In genomic region chr1:175607838-175608585, GRCm38 (mm10) we compare ENCODE assay signal across 25 mouse cellular contexts. TPM values are rescaled to one million over a fixed set of nuclear protein-coding genes. Genes with fewer than 3 reads are reported as not detected.
DNase-seq lines count a peak whose midpoint lies in the region; ATAC-seq and TF ChIP-seq lines count a peak whose summit lies in the region.
"Had no signal": no experiment of that assay in that cellular context is flagged by ENCODE, and none has a peak within 500 bp of the region (broad histone marks: within the 10 kb centered on the region; RNA-seq: fewer than 3 reads in every experiment).

No protein-coding gene starts in this region.

- H3K9me3 ChIP-seq in midbrain, embryonic 11.5 days (ENCODE audit: control insufficient read depth, low read length) = no peaks in the 10 kb centered on the region
- no peaks in the 10 kb centered on the region for H3K9me3 ChIP-seq in midbrain, embryonic 13.5 days
- no peaks in the 10 kb centered on the region for H3K9me3 ChIP-seq in liver, postnatal 0 days (ENCODE audit: low read length)
- H3K9me3 ChIP-seq in stomach, embryonic 16.5 days (replicated peaks; ENCODE audit: control insufficient read depth, low read length) = no peaks in the 10 kb centered on the region
- H3K9me3 ChIP-seq: embryonic facial prominence, embryonic 12.5 days; hindbrain, embryonic 13.5 days; limb, embryonic 10.5 days; midbrain, embryonic 10.5 days; neural tube, embryonic 12.5 days had no signal

- WGBS in midbrain, embryonic 11.5 days = 88% methylated on average over 18 of the region's 18 CpGs
- 87% methylated on average over 18 of the region's 18 CpGs for WGBS in midbrain, embryonic 13.5 days
- 34% methylated on average over 18 of the region's 18 CpGs for WGBS in liver, adult 2 months
- 69% methylated on average over 18 of the region's 18 CpGs for WGBS in liver, postnatal 0 days (ENCODE audit: insufficient replicate concordance)
- 71% methylated on average over 18 of the region's 18 CpGs for WGBS in stomach, embryonic 16.5 days

- no peak overlapping the region for H3K4me2 ChIP-seq in midbrain, embryonic 11.5 days
- no peak overlapping the region for H3K4me2 ChIP-seq in midbrain, embryonic 13.5 days (replicated peaks)
- no peak overlapping the region for H3K4me2 ChIP-seq in liver, postnatal 0 days (ENCODE audit: low read depth, low read length)
- H3K4me2 ChIP-seq in stomach, embryonic 16.5 days (ENCODE audit: low read depth, low read length) = no peak overlapping the region
- H3K4me2 ChIP-seq: embryonic facial prominence, embryonic 12.5 days; hindbrain, embryonic 13.5 days; neural tube, embryonic 12.5 days had no signal

- H3K4me1 ChIP-seq in midbrain, embryonic 11.5 days (ENCODE audit: control insufficient read depth, insufficient read depth, low read length) = no peaks in the 10 kb centered on the region
- H3K4me1 ChIP-seq in midbrain, embryonic 13.5 days (replicated peaks) = no peaks in the 10 kb centered on the region
- peaks cover 19% of the 10 kb centered on the region for H3K4me1 ChIP-seq in liver, adult 2 months (ENCODE audit: control insufficient read depth, insufficient read depth, low read length)
- no peaks in the 10 kb centered on the region for H3K4me1 ChIP-seq in liver, postnatal 0 days (ENCODE audit: insufficient read depth)
- no peaks in the 10 kb centered on the region for H3K4me1 ChIP-seq in stomach, embryonic 16.5 days (ENCODE audit: control insufficient read depth, insufficient read depth, low read length)
- H3K4me1 ChIP-seq: embryonic facial prominence, embryonic 12.5 days; hindbrain, embryonic 13.5 days; limb, embryonic 10.5 days; midbrain, embryonic 10.5 days; neural tube, embryonic 12.5 days had no signal

- no peak for TF ChIP-seq CTCF in liver, adult 2 months (IDR thresholded peaks at IDR 0.05; ENCODE audit: low read depth, low read length)
- no peak for TF ChIP-seq CTCF in liver, postnatal 0 days (IDR thresholded peaks at IDR 0.05; ENCODE audit: low read depth)

- ATAC-seq in midbrain, embryonic 11.5 days (ENCODE audit: low FRiP score) = peak; percentile 67
- no peak for ATAC-seq in midbrain, embryonic 13.5 days
- peak; percentile 97 for ATAC-seq in liver, postnatal 0 days
- peak; percentile 87 for ATAC-seq in stomach, embryonic 16.5 days (ENCODE audit: insufficient read depth, low FRiP score)
- ATAC-seq in granulocyte monocyte progenitor cell, adult 5-6 weeks (replicated peaks; ENCODE audit: poor library complexity, severe bottlenecking) = no peak
- ATAC-seq: forebrain, embryonic 14.5 days; inflammation-experienced regulatory T-cells, adult 6 months had no signal

- TF ChIP-seq EP300 in liver, postnatal 0 days (IDR thresholded peaks at IDR 0.05; ENCODE audit: low read depth) = no peak

- no peak overlapping the region for H3K4me3 ChIP-seq in midbrain, embryonic 11.5 days (ENCODE audit: low read depth, low read length)
- H3K4me3 ChIP-seq in midbrain, embryonic 13.5 days (replicated peaks) = no peak overlapping the region
- no peak overlapping the region for H3K4me3 ChIP-seq in liver, adult 2 months (ENCODE audit: insufficient read depth, low read depth, low read length)
- H3K4me3 ChIP-seq in liver, postnatal 0 days (ENCODE audit: low read depth, low read length) = no peak overlapping the region
- no peak overlapping the region for H3K4me3 ChIP-seq in stomach, embryonic 16.5 days (replicated peaks; ENCODE audit: low read length)
- H3K4me3 ChIP-seq: embryonic facial prominence, embryonic 12.5 days; erythroblast, embryonic 14.5 days; hindbrain, embryonic 13.5 days; left cerebral cortex, adult 2 months; limb, embryonic 10.5 days; midbrain, embryonic 10.5 days; neural tube, embryonic 12.5 days had no signal

- no peak for DNase-seq in midbrain, embryonic 11.5 days (ENCODE audit: low spot score, missing footprints)
- peak; percentile 94 for DNase-seq in liver, adult 2 months (ENCODE audit: extremely low read depth, low read depth, low spot score)
- peak; percentile 33 for DNase-seq in liver, postnatal 0 days
- DNase-seq in thymus, postnatal 36 days = no peak
- no peak for DNase-seq in cerebellum, postnatal 25 days
- DNase-seq: adrenal gland, postnatal 10 days; B cell, adult 2 months; cerebellum, adult 9-10 months; gastrocnemius, postnatal 14 days; kidney, postnatal 4 days; layer of hippocampus, adult 9-11 months had no signal

- no peak overlapping the region for H3K27ac ChIP-seq in midbrain, embryonic 11.5 days (ENCODE audit: low read depth, low read length)
- H3K27ac ChIP-seq in midbrain, embryonic 13.5 days = no peak overlapping the region
- peak overlapping the region; percentile 43 for H3K27ac ChIP-seq in liver, adult 2 months (replicated peaks; ENCODE audit: insufficient read depth, low read depth, low read length)
- no peak overlapping the region for H3K27ac ChIP-seq in liver, postnatal 0 days (ENCODE audit: low read depth)
- peak overlapping the region; percentile 71 for H3K27ac ChIP-seq in stomach, embryonic 16.5 days (ENCODE audit: low read length)
- H3K27ac ChIP-seq: embryonic facial prominence, embryonic 12.5 days; hindbrain, embryonic 13.5 days; left cerebral cortex, adult 2 months; limb, embryonic 10.5 days; macrophage; midbrain, embryonic 10.5 days; neural tube, embryonic 12.5 days had no signal

- H3K9ac ChIP-seq in midbrain, embryonic 11.5 days (ENCODE audit: low read length) = no peak overlapping the region
- no peak overlapping the region for H3K9ac ChIP-seq in midbrain, embryonic 13.5 days (replicated peaks)
- no peak overlapping the region for H3K9ac ChIP-seq in liver, adult 2 months (ENCODE audit: low read depth, low read length)
- H3K9ac ChIP-seq in liver, postnatal 0 days (replicated peaks) = no peak overlapping the region
- no peak overlapping the region for H3K9ac ChIP-seq in stomach, embryonic 16.5 days (ENCODE audit: low read length)
- H3K9ac ChIP-seq: embryonic facial prominence, embryonic 12.5 days; hindbrain, embryonic 13.5 days; neural tube, embryonic 12.5 days had no signal

- no peaks in the 10 kb centered on the region; the same call in 1 of the 2 replicates for H3K79me2 ChIP-seq in liver, adult 2 months (ENCODE audit: control insufficient read depth, insufficient read depth, low read length)

- H3K27me3 ChIP-seq in midbrain, embryonic 11.5 days (ENCODE audit: control insufficient read depth, insufficient read depth, low read length) = no peaks in the 10 kb centered on the region
- H3K27me3 ChIP-seq in midbrain, embryonic 13.5 days = no peaks in the 10 kb centered on the region
- H3K27me3 ChIP-seq in liver, adult 2 months (ENCODE audit: control insufficient read depth, insufficient read depth, low read length) = no peaks in the 10 kb centered on the region
- H3K27me3 ChIP-seq in liver, postnatal 0 days (ENCODE audit: insufficient read depth, low read length) = no peaks in the 10 kb centered on the region
- no peaks in the 10 kb centered on the region for H3K27me3 ChIP-seq in stomach, embryonic 16.5 days (ENCODE audit: control insufficient read depth, insufficient read depth, low read length)
- H3K27me3 ChIP-seq: embryonic facial prominence, embryonic 12.5 days; hindbrain, embryonic 13.5 days; neural tube, embryonic 12.5 days had no signal

- no peak for TF ChIP-seq POLR2A in liver, adult 2 months (IDR thresholded peaks at IDR 0.05; ENCODE audit: extremely low read depth, insufficient read depth, low read length)

- H3K36me3 ChIP-seq in midbrain, embryonic 11.5 days (ENCODE audit: control insufficient read depth, insufficient read depth, low read length) = peaks cover 15% of the 10 kb centered on the region
- H3K36me3 ChIP-seq in midbrain, embryonic 13.5 days = peaks cover 75% of the 10 kb centered on the region
- peaks cover 79% of the 10 kb centered on the region for H3K36me3 ChIP-seq in liver, adult 2 months (ENCODE audit: control insufficient read depth, insufficient read depth, low read length)
- H3K36me3 ChIP-seq in liver, postnatal 0 days (replicated peaks; ENCODE audit: insufficient read depth, low read length) = peaks cover 84% of the 10 kb centered on the region
- peaks cover 25% of the 10 kb centered on the region for H3K36me3 ChIP-seq in stomach, embryonic 16.5 days (ENCODE audit: control insufficient read depth, insufficient read depth, low read length)

RNA-seq across cellular contexts. Expression of gene Kmo, which starts 12.2 kb away (rescaled TPM):
- polyA plus RNA-seq in midbrain, embryonic 11.5 days (2014; fragmentation: Nextera tagmentation; extraction: Ambion mirVana) = 0.07 TPM in 1 of 2 replicates, not detected in the other
- polyA plus RNA-seq in midbrain, embryonic 13.5 days (2015; fragmentation: Nextera tagmentation; extraction: Ambion mirVana) = 0.09 and 0.27 TPM in 2 replicates
- 210 and 319 TPM in 2 replicates for total RNA-seq in liver, adult 2 months (2014; rRNA removed)
- polyA plus RNA-seq in liver, adult 2 months (2012; rRNA removed) = 64.7 and 69.1 TPM in 2 replicates
- 26.5 and 28.5 TPM in 2 replicates for polyA plus RNA-seq in liver, postnatal 0 days (2015; fragmentation: Nextera tagmentation; extraction: Ambion mirVana)
- 0.70 and 1.2 TPM in 2 replicates for polyA plus RNA-seq in stomach, embryonic 16.5 days (2015; fragmentation: Nextera tagmentation; extraction: Ambion mirVana)
- 3.9 and 9.0 TPM in 2 replicates for total RNA-seq in granulocyte monocyte progenitor cell, adult 5-6 weeks (2014; fragmentation: Nextera tagmentation)
- total RNA-seq in granulocyte monocyte progenitor cell, adult 5-6 weeks (2017) = 2.5 and 7.7 TPM in 2 replicates
- polyA plus RNA-seq: erythroblast, embryonic 14.5 days; forebrain, embryonic 14.5 days; kidney, embryonic 14.5 days; limb, embryonic 10.5 days had no signal

RNA-seq across cellular contexts. Expression of gene Fh1, which starts 17.4 kb away (rescaled TPM):
- polyA plus RNA-seq in midbrain, embryonic 11.5 days (2014; fragmentation: Nextera tagmentation; extraction: Ambion mirVana) = 85.3 and 109 TPM in 2 replicates
- 76.6 and 81.2 TPM in 2 replicates for polyA plus RNA-seq in midbrain, embryonic 13.5 days (2015; fragmentation: Nextera tagmentation; extraction: Ambion mirVana)
- 162 and 208 TPM in 2 replicates for total RNA-seq in liver, adult 2 months (2014; rRNA removed)
- polyA plus RNA-seq in liver, adult 2 months (2012; rRNA removed) = 58.5 and 67.7 TPM in 2 replicates
- 93.3 and 103 TPM in 2 replicates for polyA plus RNA-seq in liver, postnatal 0 days (2015; fragmentation: Nextera tagmentation; extraction: Ambion mirVana)
- polyA plus RNA-seq in stomach, embryonic 16.5 days (2015; fragmentation: Nextera tagmentation; extraction: Ambion mirVana) = 131 and 135 TPM in 2 replicates
- 89.5 and 119 TPM in 2 replicates for total RNA-seq in granulocyte monocyte progenitor cell, adult 5-6 weeks (2014; fragmentation: Nextera tagmentation)
- total RNA-seq in granulocyte monocyte progenitor cell, adult 5-6 weeks (2017) = 154 and 156 TPM in 2 replicates

Comparison
In these comparisons a context has a peak if more than half of its experiments do, and no peak if none do; other contexts are left out.
1. ATAC-seq: peak in midbrain, embryonic 11.5 days (single experiment), liver, postnatal 0 days (single experiment) and stomach, embryonic 16.5 days (single experiment); none in midbrain, embryonic 13.5 days (single experiment) and granulocyte monocyte progenitor cell, adult 5-6 weeks (single experiment).
2. H3K27ac ChIP-seq: peak in liver, adult 2 months (single experiment) and stomach, embryonic 16.5 days (single experiment); none in midbrain, embryonic 11.5 days (single experiment), midbrain, embryonic 13.5 days (single experiment) and liver, postnatal 0 days (single experiment).
3. DNase-seq: peak in liver, adult 2 months (single experiment) and liver, postnatal 0 days (single experiment); none in midbrain, embryonic 11.5 days (single experiment), thymus, postnatal 36 days (0 of 2) and cerebellum, postnatal 25 days (0 of 2).
4. RNA of gene Kmo, which starts 12.2 kb away (polyA plus RNA-seq): 64.7 to 69.1 TPM in liver, adult 2 months and 26.5 to 28.5 TPM in liver, postnatal 0 days; 0.70 to 1.2 TPM in stomach, embryonic 16.5 days, 0.09 to 0.27 TPM in midbrain, embryonic 13.5 days and 0.07 TPM in midbrain, embryonic 11.5 days; every median in the first group is over 10 times any median in the second.